Mouse (Mus musculus) forebrain, embryonic 15.5 days (tissue): Measurements from ENCODE around the gene Tcl1b3. TPM values are rescaled to one million over a fixed set of nuclear protein-coding genes. Genes with fewer than 3 reads are reported as not detected.

Experiments used
- polyA plus RNA-seq: library from polyadenylated mRNA; unstranded; fragments of >200 nt; fragmentation: Nextera tagmentation; extraction: Ambion mirVana; gene quantifications from 2 replicates; pipeline ENCODE4 v1.2.1, GENCODE M21; 2015

The Tcl1b3 gene
- polyA plus RNA-seq, 1 experiment from 2014 or later, result not detected

Other genes with a start within 250 kb of the Tcl1b3 start
- gene Syne3, start 181.2 kb upstream of the Tcl1b3 start, polyA plus RNA-seq, result 0.11 TPM in 1 of 2 replicates, not detected in the other
- 145 and 149 TPM in 2 replicates for gene Glrx5, start 158.4 kb upstream of the Tcl1b3 start, polyA plus RNA-seq
- gene Tcl1b2, start 45.0 kb upstream of the Tcl1b3 start, polyA plus RNA-seq, result not detected in 2 replicates
- gene Tcl1b1, start 31.4 kb upstream of the Tcl1b3 start, polyA plus RNA-seq, result not detected in 2 replicates
- not detected in 2 replicates for gene Tcl1b5, start 14.7 kb upstream of the Tcl1b3 start, polyA plus RNA-seq
- not detected in 2 replicates for gene Tcl1b4, start 10.9 kb downstream of the Tcl1b3 start, polyA plus RNA-seq
- gene Tcl1, start 31.8 kb downstream of the Tcl1b3 start, polyA plus RNA-seq, result not detected in 2 replicates
- 5.0 and 5.4 TPM in 2 replicates for gene Tunar, start 142.8 kb downstream of the Tcl1b3 start, polyA plus RNA-seq